Mouse (Mus musculus) fibroblast of lung, adult 2 months (primary cell): Measurements from ENCODE around the gene Xrra1.
"Not testable (repeated sequence)": the region's sequence is repeated elsewhere in the genome, so short reads cannot be mapped to it uniquely, and the experiment has no call there.

Experiments used
- DNase-seq: peaks from one replicate; pipeline ENCODE4 v3.0.0-alpha.2; 2011; ENCODE audit warnings: low read depth

Gene Xrra1

DNA sequence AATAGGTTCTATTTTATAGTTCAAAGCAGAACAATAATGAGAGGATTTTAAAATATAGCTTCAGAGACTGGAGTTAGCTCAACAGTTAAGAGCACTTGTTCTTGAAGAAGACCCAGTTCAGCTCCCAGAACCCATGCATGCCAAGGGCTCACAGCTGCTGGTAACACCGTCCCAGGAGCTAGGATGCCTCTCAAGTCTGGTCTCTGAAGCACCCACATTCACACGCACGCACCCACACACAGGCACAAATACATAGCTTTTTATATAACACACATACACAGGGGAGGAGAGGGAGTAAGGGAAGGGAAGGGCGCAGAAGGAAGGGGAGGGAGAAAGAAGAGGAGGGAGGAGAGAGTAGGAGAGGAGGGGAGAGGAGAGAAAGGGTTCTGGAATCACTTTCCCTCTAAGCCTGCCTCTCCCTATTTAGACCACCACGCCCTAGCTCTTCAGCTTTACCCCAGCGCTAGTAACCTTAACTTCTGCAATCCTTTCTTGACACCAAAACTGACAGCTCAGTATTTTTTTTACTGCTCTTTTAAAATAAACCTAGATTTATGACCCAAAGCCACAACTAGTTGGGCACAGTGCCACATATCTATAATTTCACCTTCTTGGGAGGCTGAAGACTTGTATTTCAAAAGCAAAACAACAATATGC, 94.7 kb downstream of the Xrra1 start:
- DNase-seq: no peak

DNA sequence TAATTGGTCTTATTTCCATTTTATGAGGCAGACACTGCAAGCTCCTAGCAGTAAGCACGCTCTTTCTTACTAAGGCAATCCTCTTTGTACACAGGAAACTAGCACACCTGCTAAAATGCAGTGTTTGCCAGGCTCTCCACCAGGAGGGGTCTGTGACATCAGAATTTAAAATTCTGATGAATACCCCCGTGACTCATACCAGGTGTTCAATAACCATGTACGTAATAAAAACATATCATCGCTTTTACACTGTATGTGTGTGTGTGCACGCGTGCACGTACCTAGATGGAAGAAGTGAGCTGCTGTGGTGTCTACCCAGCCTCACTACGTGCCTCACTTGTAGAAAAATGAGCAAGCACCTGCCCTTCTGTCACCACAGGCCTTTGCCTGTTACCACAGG, 95.3 kb downstream of the Xrra1 start:
- no peak for DNase-seq

DNA sequence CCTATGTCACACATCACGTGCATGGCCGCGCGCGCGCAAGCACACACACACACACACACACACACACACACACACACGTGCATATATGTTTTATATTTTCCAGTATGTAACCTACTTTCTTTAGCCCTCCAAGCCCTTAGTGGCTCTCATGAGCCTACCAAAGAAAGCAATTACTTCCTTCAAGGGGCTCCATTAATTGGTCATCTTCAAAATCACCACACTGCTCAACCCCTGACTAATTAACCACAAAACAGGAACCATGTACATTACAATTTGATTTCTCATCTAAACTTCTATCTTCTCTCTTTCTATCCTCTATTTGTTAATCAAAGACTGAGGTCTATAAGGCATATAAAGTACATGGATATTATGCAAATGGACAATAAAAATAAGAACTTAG, 97.2 kb downstream of the Xrra1 start:
- DNase-seq: no peak

- DNase-seq: no peak
Observed at GRCm38 (mm10) chr7:99957226-99957965, 98.5 kb downstream of the Xrra1 start.

DNA sequence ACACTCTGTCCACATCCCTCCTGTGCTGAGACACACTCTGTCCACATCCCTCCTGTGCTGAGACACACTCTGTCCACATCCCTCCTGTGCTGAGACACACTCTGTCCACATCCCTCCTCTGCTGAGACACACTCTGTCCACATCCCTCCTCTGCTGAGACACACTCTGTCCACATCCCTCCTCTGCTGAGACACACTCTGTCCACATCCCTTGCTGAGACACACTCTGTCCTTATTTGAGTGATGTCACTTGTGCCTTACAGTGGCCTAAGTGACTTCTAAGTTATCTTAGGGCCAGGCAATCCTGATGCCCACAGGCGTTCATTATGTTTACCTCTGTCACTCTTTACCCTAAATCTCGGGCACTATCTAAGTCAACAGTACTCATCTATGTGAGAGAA, 101.7 kb downstream of the Xrra1 start:
- not testable (repeated sequence) for DNase-seq

- no peak for DNase-seq
Observed at GRCm38 (mm10) chr7:99961518-99961917, 102.6 kb downstream of the Xrra1 start.

DNA sequence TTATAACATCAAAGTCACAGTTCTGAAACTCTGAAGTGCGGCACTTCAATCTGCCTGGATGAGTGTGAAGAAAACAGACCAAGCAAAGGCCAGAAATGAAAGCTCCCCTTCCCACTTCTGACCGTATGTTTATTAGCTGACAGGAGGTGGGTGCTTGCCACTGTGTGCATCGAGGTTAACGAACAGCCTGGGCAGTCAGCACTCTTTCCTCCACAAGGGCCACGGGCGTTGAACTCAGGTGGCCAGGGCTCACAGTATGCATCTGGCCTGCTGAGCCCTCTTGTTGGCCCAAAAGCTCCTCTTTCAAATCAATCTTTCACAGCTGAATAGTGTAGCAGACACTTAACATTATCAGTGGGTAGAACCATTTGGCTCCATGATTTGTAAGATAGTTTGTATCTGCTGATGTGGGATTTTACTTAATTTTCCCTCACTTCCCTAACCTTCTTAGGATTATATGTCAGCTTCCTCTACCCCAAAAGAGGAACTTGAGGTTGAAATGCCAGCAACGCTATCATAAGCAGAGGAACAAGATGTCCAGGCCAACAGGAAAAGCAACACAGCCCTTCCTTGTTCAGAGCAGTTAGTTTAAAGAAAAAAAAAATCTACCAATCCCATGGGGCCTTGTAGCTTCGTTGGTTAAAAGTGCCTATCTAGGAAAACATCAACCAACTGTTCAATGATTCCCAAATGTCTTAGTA, 103.8 kb downstream of the Xrra1 start:
- no peak for DNase-seq

DNA sequence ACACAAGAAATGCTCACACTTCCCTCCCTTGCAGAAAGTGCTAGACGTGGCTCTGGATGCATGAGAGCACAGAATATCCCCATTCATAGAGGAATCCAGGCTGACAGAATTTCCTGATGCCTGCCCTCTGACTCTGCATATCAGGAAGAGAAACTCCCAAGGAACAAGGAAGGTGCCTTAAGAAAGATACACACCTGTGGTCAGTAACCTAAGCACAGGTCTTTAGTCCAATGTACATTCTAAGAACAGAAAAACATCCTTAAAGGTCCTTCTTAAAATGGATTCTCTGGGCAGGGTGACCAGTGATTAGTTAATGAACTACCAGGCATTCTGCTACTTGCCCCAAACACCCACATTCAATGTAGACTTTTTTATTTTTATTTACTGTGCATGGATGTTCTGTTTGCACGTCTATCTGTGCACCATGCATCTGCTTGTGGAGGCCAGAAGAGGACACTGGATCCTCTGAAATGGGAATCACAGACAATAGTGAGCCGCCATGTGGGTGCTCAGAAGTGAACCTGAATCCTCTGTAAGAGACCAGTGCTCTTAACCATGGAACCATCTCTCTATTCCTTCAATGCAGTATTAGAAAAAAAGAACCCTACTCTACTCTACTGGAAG, 104.4 kb downstream of the Xrra1 start:
- no peak for DNase-seq

- DNase-seq: no peak
Observed at GRCm38 (mm10) chr7:99965020-99965841, 106.3 kb downstream of the Xrra1 start.

DNA sequence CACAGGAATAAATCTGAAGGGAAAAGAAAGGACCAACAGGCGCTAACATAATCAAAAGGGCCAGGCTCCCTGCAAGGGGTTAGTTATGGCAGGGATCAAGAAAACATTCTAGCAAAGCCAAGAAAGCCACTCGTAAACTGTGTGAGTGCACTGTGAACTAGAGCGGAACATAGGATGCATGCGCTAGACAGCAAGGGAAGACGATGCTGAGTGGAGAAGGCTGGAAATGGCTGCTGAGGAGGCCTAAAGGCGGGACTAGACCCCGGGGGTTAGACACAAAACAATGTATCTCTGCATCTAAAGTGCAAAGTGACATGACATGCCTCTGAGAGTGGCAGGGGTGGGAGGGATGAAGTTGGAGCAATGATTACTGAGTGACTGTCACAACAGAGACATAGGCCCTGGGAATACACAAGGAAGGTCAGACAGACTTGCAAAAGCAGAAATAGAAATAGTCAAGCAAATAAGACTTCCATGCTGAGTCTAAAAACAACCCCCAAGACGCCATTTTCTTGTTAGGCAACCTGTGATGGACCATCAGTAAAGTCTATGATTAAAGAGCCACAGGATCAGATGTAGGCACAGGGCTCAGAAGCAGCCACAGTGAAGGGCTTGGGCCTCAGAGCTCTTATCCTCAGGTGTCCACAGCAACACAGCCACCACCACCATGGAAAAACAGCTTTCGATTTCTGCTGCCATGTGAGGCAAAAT, 107.2 kb downstream of the Xrra1 start:
- DNase-seq: no peak
